Mouse (Mus musculus) hindbrain, postnatal 0 days (tissue): ENCODE results near the gene Cdc42ep2. TPM values are rescaled to one million over a fixed set of nuclear protein-coding genes. Genes with fewer than 3 reads are reported as not detected.

ENCODE experiments used
- ATAC-seq: fragments of 200-750 bp; cut with Nextera tagmentation; 2 replicates; pipeline ENCODE4 v1.8.0; 2017; ENCODE audit warnings: mild to moderate bottlenecking, moderate TSS enrichment, moderate library complexity
- DNase-seq: peaks from one replicate; pipeline ENCODE4 v3.0.0-alpha.2; 2015; ENCODE audit warnings: low spot score
- H3K27ac ChIP-seq: fragments of 300-500 bp; sonication (generic); 2 replicates; pipeline ENCODE4 v1.5.1; 2014; ENCODE audit warnings: mild to moderate bottlenecking
- H3K27me3 ChIP-seq: fragments of 300-500 bp; sonication (generic); 2 replicates; pipeline ENCODE4 v1.6.1; 2014; ENCODE audit warnings: low read length, mixed read lengths; ENCODE audit not compliant: insufficient read depth
- H3K36me3 ChIP-seq: fragments of 300-500 bp; sonication (generic); 2 replicates; pipeline ENCODE4 v1.6.1; 2014; ENCODE audit warnings: low read length, mixed read lengths; ENCODE audit not compliant: insufficient read depth
- H3K4me1 ChIP-seq: fragments of 300-500 bp; sonication (generic); 2 replicates; pipeline ENCODE4 v1.6.1; 2014; ENCODE audit warnings: antibody characterized with exemption, low read length, mixed read lengths; ENCODE audit not compliant: insufficient read depth
- H3K4me2 ChIP-seq: fragments of 300-500 bp; sonication (generic); 2 replicates; pipeline ENCODE4 v1.6.1; 2014; ENCODE audit warnings: low read depth, mild to moderate bottlenecking, low read length, moderate library complexity, mixed read lengths
- H3K4me3 ChIP-seq: fragments of 300-500 bp; sonication (generic); 2 replicates; pipeline ENCODE4 v1.5.1; 2014; ENCODE audit warnings: low read length
- H3K9ac ChIP-seq: fragments of 300-500 bp; sonication (generic); replicated peaks from 2 replicates; pipeline ENCODE4 v1.6.1; 2014; ENCODE audit warnings: mild to moderate bottlenecking, low read length, moderate library complexity, mixed read lengths
- H3K9me3 ChIP-seq: fragments of 300-500 bp; sonication (generic); 2 replicates; pipeline ENCODE4 v1.6.1; 2016; ENCODE audit warnings: low read length, mixed read lengths
- CTCF ChIP-seq: IDR thresholded peaks from 2 replicates; pipeline ENCODE4 v1.5.1; 2016; ENCODE audit warnings: antibody characterized with exemption, control low read depth, low read depth
- WGBS: fragments of 180-500 bp; shearing (Covaris S2); extraction: QIAGEN DNeasy Blood & Tissue Kit; methylation state at CpG from one replicate; pipeline ENCODE4 v1.1.7; 2014; 5-methylcytosine and 5-hydroxymethylcytosine counted together
- polyA plus RNA-seq: library from polyadenylated mRNA; unstranded; fragments of >200 nt; fragmentation: Nextera tagmentation; extraction: Ambion mirVana; gene quantifications from 2 replicates; pipeline ENCODE4 v1.2.1, GENCODE M21; 2015
- total RNA-seq: library from RNA; depleted of rRNA; stranded (reverse); fragments of >200 nt; gene quantifications from 2 replicates; pipeline ENCODE4 v1.2.3, GENCODE M21; 2014

Cdc42ep2 gene
- total and polyA plus RNA-seq, 2 experiments from 2014 or later, result 18.0 to 28.0 TPM

GRCm38 (mm10) chr19:5938516-5938915, 13.9 kb upstream of the Cdc42ep2 start:
- ATAC-seq (no peak), DNase-seq (no peak)
- H3K4me1 ChIP-seq, result peaks cover 9% of the 10 kb centered on the region
- no peaks in the 10 kb centered on the region for H3K36me3 ChIP-seq
- no peaks in the 10 kb centered on the region for H3K9me3 ChIP-seq
- H3K27me3 ChIP-seq, result no peaks in the 10 kb centered on the region
- peak overlapping the region; percentile 34; the same call in 1 of the 2 replicates for H3K27ac ChIP-seq
- no peak overlapping the region for H3K9ac ChIP-seq
- 89% methylated on average over 6 of the region's 6 CpGs for WGBS
- no peak for TF ChIP-seq CTCF
- H3K4me3 ChIP-seq, result no peak overlapping the region
- H3K4me2 ChIP-seq, result no peak overlapping the region

GRCm38 (mm10) chr19:5937836-5938406, 13.3 kb upstream of the Cdc42ep2 start:
- 15% methylated on average over 14 of the region's 14 CpGs for WGBS
- peak overlapping the region; percentile 42 for H3K4me2 ChIP-seq
- ATAC-seq, result peak; percentile 50
- peak overlapping the region; percentile 34; the same call in 1 of the 2 replicates for H3K27ac ChIP-seq
- H3K36me3 ChIP-seq, result no peaks in the 10 kb centered on the region
- no peak for TF ChIP-seq CTCF
- H3K27me3 ChIP-seq, result no peaks in the 10 kb centered on the region
- no peaks in the 10 kb centered on the region for H3K9me3 ChIP-seq
- DNase-seq, result peak; percentile 46
- H3K4me1 ChIP-seq, result peaks cover 9% of the 10 kb centered on the region
- no peak overlapping the region for H3K9ac ChIP-seq
- H3K4me3 ChIP-seq, result no peak overlapping the region

GRCm38 (mm10) chr19:5937095-5937835, 12.6 kb upstream of the Cdc42ep2 start:
- H3K27ac ChIP-seq, result peak overlapping the region; percentile 34; the same call in 1 of the 2 replicates
- no peaks in the 10 kb centered on the region for H3K9me3 ChIP-seq
- no peak for DNase-seq
- no peaks in the 10 kb centered on the region for H3K36me3 ChIP-seq
- H3K27me3 ChIP-seq, result no peaks in the 10 kb centered on the region
- peak overlapping the region; percentile 42 for H3K4me2 ChIP-seq
- TF ChIP-seq CTCF, result no peak
- ATAC-seq, result no peak
- no peak overlapping the region for H3K4me3 ChIP-seq
- WGBS, result 36% methylated on average over 21 of the region's 21 CpGs
- peaks cover 9% of the 10 kb centered on the region for H3K4me1 ChIP-seq
- H3K9ac ChIP-seq, result no peak overlapping the region

DNA sequence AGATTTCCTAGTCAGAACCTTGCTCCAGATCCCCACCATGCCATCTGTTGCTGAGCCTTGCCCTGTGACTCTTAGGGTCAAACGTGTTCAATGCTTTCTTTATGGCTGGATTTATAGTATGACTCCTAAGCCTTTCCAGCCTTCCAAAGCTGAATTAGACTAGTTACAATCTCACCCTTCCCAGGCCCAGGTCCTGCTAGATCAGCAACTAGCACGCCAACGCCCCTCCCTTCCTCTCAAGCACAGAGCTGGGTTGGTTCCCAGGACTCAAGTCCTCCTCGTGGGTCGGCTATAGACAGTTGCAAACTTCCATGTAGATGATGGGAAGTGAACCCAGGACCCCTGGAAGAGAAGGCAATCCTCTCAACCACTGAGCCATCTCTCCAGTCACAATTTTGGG, 11.1 kb upstream of the Cdc42ep2 start:
- Histone ChIP-seq H3K4me1 (peaks cover 9% of the 10 kb centered on the region), H3K4me3 (no peak overlapping the region), H3K4me2 (no peak overlapping the region), H3K27ac (no peak overlapping the region), H3K9me3 (no peaks in the 10 kb centered on the region), H3K9ac (no peak overlapping the region), H3K36me3 (no peaks in the 10 kb centered on the region), H3K27me3 (no peaks in the 10 kb centered on the region)
- no peak for ATAC-seq
- 75% methylated on average over 5 of the region's 5 CpGs for WGBS
- no peak for TF ChIP-seq CTCF
- no peak for DNase-seq

- Histone ChIP-seq H3K4me1 (peaks cover 9% of the 10 kb centered on the region), H3K36me3 (no peaks in the 10 kb centered on the region), H3K27ac (no peak overlapping the region), H3K4me2 (no peak overlapping the region), H3K9ac (no peak overlapping the region), H3K4me3 (no peak overlapping the region), H3K9me3 (no peaks in the 10 kb centered on the region), H3K27me3 (no peaks in the 10 kb centered on the region)
- no peak for DNase-seq
- no peak for ATAC-seq
- WGBS, result 66% methylated on average over 3 of the region's 3 CpGs
- TF ChIP-seq CTCF, result no peak
Measured at GRCm38 (mm10) chr19:5935266-5935665, 10.7 kb upstream of the Cdc42ep2 start.

DNA sequence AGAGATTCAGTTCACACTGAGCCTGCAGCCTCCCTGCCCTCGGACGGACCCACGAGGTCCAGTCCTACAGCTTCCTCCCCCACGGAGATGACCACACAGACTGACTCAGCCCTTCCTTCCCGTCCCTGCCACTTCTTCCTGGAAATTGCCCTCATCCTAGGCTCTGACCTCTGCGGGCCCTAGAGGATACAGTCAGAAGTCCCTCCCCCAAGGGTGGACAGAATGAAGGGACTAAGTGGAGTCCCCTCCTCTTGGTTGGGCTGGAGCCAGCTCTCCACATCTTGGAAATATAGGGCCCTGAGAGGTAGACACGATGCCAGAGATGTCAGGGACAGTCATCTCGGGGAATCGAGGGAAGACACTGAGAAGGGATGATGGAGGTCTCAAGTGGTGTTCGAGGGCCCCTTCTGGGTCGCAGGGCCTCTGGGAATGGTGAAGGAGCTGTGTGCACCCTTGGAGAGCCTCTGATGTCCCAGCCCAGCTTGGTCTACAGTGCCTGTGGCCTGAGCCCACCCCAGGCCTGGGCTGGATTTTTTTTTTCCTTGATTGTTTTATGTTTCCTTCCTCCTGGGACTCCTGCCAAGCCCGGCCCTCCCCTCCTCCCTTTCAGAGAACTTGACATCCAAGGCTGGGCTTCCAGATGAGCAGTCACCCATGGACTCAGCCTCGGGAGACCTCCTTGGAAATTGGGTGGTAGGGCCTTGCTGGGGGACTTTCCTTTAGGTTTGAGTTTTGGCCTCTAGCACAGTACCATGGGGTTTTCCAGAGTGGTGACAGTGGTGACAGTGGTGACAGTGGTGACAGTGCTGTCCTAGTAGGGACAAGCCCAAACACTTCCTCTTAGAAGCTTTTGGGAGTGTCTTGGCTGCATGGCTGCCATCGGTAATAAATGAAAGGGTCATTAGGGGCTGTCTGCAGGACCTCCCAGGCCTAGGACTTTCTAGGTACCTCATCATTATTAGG, 5.3 kb upstream of the Cdc42ep2 start:
- no peaks in the 10 kb centered on the region for H3K4me1 ChIP-seq
- 57% methylated on average over 14 of the region's 14 CpGs for WGBS

More for the DNA sequence above, 5.3 kb upstream of the Cdc42ep2 start:
- 0 out of 2 replicates have a peak overlapping the region, but pooled peaks have one; percentile 41 for H3K27ac ChIP-seq
- no peak for TF ChIP-seq CTCF
- H3K27me3 ChIP-seq, result no peaks in the 10 kb centered on the region
- no peak overlapping the region for H3K4me3 ChIP-seq
- H3K36me3 ChIP-seq, result no peaks in the 10 kb centered on the region
- H3K9ac ChIP-seq, result no peak overlapping the region
- no peaks in the 10 kb centered on the region for H3K9me3 ChIP-seq
- DNase-seq (peak; percentile 33), ATAC-seq (no peak)
- H3K4me2 ChIP-seq, result no peak overlapping the region
